Mouse (Mus musculus) lung, adult 2 months (tissue): Measurements from ENCODE around the gene Tmed9. TPM values are rescaled to one million over a fixed set of nuclear protein-coding genes. Genes with fewer than 3 reads are reported as not detected.

Source experiments
- DNase-seq: peaks from one replicate; pipeline ENCODE4 v3.0.0; 2022
- H3K4me1 ChIP-seq: fragments of 200-500 bp; 2 replicates; pipeline ENCODE4 v1.6.1; 2011; ENCODE audit warnings: low read length; ENCODE audit not compliant: control insufficient read depth, insufficient read depth
- H3K4me3 ChIP-seq: fragments of 200-500 bp; replicated peaks from 2 replicates; pipeline ENCODE3; 2011; ENCODE audit warnings: low read depth, mild to moderate bottlenecking, control low read depth, low read length; ENCODE audit errors: extremely low read depth
- CTCF ChIP-seq: fragments of 200-500 bp; IDR thresholded peaks from 2 replicates; pipeline ENCODE4 v1.5.1; 2011; ENCODE audit warnings: mild to moderate bottlenecking, low read length, control low read depth; ENCODE audit not compliant: insufficient read depth
- POLR2A ChIP-seq: fragments of 200-500 bp; IDR thresholded peaks from 2 replicates; pipeline ENCODE4 v1.6.1; 2011; ENCODE audit warnings: low read depth, mild to moderate bottlenecking, control low read depth, low read length, borderline replicate concordance; ENCODE audit errors: extremely low read depth
- whole genome bisulfite sequencing: fragments of 180-500 bp; shearing (Covaris S2); methylation state at CpG from one replicate; pipeline ENCODE4 v1.1.7; 2018; 5-methylcytosine and 5-hydroxymethylcytosine counted together
- polyA plus RNA-seq: library from polyadenylated mRNA; depleted of rRNA; stranded (reverse); fragments of >200 nt; gene quantifications from 2 replicates; pipeline ENCODE4 v1.2.3, GENCODE M21; 2012

The Tmed9 gene
- polyA plus RNA-seq, 1 experiment, result 81.6 TPM

- Histone ChIP-seq H3K4me1 (no peaks in the 10 kb centered on the region; the same call in 1 of the 2 replicates), H3K4me3 (peak within 1 kb of the TSS; percentile 75)
- peak; percentile 100 for DNase-seq
- TF ChIP-seq POLR2A (peak; percentile 76; the same call in 1 of the 2 replicates), CTCF (peak; percentile 79)
- 1% methylated on average over 70 of the region's 70 CpGs for whole genome bisulfite sequencing
These were observed 37.0 kb upstream of the Tmed9 start, which contains the start of gene Ddx41 for GRCm38 (mm10) chr13:55536194-55537175. Gene Ddx41 (minus strand): TSS chr13:55536658.

DNA sequence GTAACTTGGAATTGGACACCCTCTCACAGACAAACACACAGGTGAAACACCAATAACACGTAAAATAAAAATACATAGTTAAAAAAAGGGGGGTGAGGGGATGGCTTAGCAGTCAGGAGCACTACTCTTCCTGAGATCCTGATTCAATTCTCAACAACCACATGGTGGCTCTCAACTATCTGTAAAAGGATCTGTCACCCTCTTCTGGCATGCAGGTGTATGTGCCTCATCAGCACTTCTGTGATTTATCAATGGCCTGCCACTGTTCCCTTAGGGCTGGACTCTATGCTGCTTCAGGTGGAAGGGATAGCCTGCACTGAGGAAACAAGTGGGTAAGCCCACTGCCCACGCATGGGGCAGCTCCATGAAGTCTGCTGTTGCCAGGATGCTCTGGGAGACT lies 32.6 kb upstream of the Tmed9 start:
- no peak for DNase-seq
- Histone ChIP-seq H3K4me3 (no peak overlapping the region), H3K4me1 (no peaks in the 10 kb centered on the region)
- 88% methylated on average over 2 of the region's 2 CpGs for WGBS
- TF ChIP-seq POLR2A (no peak), CTCF (no peak)

DNA sequence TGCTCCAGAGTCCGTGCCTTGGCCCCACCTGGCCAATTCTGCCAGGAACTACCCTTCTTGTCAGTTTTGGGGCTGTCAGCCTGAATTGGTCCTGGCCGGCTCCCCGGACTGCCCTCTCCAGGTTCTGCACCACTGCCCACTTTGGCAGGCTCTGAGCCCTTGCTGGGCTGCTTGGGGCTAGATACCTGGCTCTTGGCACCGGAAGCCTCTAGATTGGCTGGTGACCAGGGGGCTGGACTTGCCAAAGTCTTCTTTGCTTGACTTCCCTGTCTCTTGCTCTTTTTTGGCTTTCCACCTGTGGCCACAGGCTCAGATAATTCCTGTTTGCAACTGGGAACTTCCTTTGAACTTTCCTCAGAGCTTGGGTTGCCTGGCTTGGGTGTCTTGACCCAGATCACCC lies 30.6 kb upstream of the Tmed9 start:
- WGBS, result 88% methylated on average over 4 of the region's 4 CpGs
- peak; percentile 54 for DNase-seq
- TF ChIP-seq POLR2A, result no peak
- TF ChIP-seq CTCF, result no peak

GRCm38 (mm10) chr13:55543447-55543846 lies 30.1 kb upstream of the Tmed9 start:
- WGBS, result 69% methylated on average over 8 of the region's 8 CpGs
- peak; percentile 34 for DNase-seq
- Histone ChIP-seq H3K4me1 (no peaks in the 10 kb centered on the region), H3K4me3 (no peak overlapping the region)
- TF ChIP-seq POLR2A (no peak), CTCF (no peak)

More for the DNA sequence above, 30.6 kb upstream of the Tmed9 start:
- Histone ChIP-seq H3K4me1 (no peaks in the 10 kb centered on the region), H3K4me3 (no peak overlapping the region)

DNA sequence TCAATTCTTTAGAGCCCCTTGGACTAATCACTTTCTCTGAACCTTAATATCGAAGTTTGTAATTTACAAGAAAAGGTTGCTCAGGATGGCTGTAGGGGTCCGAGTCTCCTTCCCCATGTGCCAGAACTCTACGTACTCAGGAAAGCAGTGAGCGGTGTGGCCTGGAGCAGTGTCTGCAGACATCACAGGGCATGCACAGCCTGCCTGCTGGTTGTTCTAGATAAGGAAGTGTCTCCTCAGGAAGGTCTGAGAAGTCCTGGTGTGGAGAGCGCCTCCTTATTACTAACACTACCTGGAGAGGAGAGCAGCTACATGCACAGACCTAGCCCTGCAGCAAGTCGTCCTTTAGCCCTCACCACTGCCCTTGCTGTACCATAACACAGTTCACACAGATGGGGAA lies 28.7 kb upstream of the Tmed9 start:
- Histone ChIP-seq H3K4me1 (no peaks in the 10 kb centered on the region), H3K4me3 (no peak overlapping the region)
- 88% methylated on average over 6 of the region's 6 CpGs for WGBS
- TF ChIP-seq CTCF (no peak), POLR2A (no peak)
- no peak for DNase-seq

- Histone ChIP-seq H3K4me3 (no peak overlapping the region), H3K4me1 (no peaks in the 10 kb centered on the region)
- TF ChIP-seq POLR2A, result no peak
- TF ChIP-seq CTCF, result no peak
- WGBS, result 89% methylated on average over 2 of the region's 2 CpGs
- DNase-seq, result no peak
These were observed 25.6 kb upstream of the Tmed9 start for GRCm38 (mm10) chr13:55547916-55548315.

DNA sequence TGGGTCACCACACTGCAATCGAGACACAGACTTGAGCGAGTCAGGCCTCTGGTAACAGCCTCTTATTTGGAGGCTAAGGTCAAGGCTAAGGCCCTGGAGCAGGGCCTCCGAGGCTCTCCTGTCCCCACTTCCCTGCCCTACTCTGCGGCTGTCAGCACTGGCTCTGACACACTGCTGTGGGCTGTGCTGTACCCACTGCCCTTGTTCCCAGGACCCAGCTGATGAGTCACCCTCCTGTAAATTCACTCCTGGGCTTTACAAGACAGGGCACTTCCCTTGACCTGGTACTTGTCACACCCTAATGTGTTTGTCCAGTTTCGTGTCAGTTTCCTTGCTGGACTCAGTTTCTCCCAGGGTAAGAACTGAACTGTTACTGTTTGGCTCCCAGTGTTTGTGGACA lies 25.1 kb upstream of the Tmed9 start:
- Histone ChIP-seq H3K4me3 (no peak overlapping the region), H3K4me1 (no peaks in the 10 kb centered on the region)
- 86% methylated on average over 5 of the region's 5 CpGs for WGBS
- TF ChIP-seq CTCF, result no peak
- TF ChIP-seq POLR2A, result no peak
- no peak for DNase-seq

DNA sequence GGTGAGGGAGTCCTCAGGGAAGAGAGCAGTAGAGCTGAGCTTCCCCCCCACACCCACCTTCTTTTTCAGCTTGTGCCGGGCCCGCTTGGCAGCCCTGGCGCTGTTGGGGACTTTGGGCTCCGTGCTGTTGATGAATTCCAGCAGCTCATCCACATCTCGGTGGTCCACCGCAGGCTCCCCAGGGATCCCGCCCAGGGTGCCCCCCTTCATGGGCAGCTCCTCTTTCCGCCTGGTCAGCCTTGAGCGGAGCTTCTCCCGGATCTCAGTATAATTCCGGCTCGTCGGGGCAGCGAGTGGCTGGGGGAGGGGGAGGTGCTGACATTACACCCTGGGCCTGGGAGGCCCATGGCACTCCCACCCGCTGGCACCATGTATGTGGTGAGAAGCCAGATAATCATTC lies 24.5 kb upstream of the Tmed9 start:
- no peak for DNase-seq
- Histone ChIP-seq H3K4me3 (no peak overlapping the region), H3K4me1 (no peaks in the 10 kb centered on the region)
- TF ChIP-seq CTCF, result no peak
- 87% methylated on average over 15 of the region's 15 CpGs for WGBS

- TF ChIP-seq CTCF, result no peak
- TF ChIP-seq POLR2A, result no peak
- H3K4me1 ChIP-seq, result peaks cover 2% of the 10 kb centered on the region
- DNase-seq, result no peak
- no peak overlapping the region for H3K4me3 ChIP-seq
- WGBS, result 79% methylated on average over 9 of the region's 9 CpGs
These were observed 17.6 kb upstream of the Tmed9 start for GRCm38 (mm10) chr13:55555921-55556320.

GRCm38 (mm10) chr13:55557499-55557898 lies 16.0 kb upstream of the Tmed9 start:
- WGBS, result 56% methylated on average over 6 of the region's 6 CpGs
- no peak for DNase-seq

More at GRCm38 (mm10) chr13:55557499-55557898, 16.0 kb upstream of the Tmed9 start:
- H3K4me3 ChIP-seq, result no peak overlapping the region
- no peak for TF ChIP-seq POLR2A
- TF ChIP-seq CTCF, result no peak
- peaks cover 2% of the 10 kb centered on the region for H3K4me1 ChIP-seq
